Mouse (Mus musculus) retina, adult 2 months (tissue): ENCODE measurements around the gene Man2a1.

Experiments used
- DNase-seq: peaks from one replicate; pipeline ENCODE4 v3.0.0-alpha.2; 2012; ENCODE audit warnings: low read depth, low spot score

Gene Man2a1

GRCm38 (mm10) chr17:64601751-64602578 lies 1.4 kb downstream of the Man2a1 start:
- no peak for DNase-seq

GRCm38 (mm10) chr17:64603134-64603533 lies 2.6 kb downstream of the Man2a1 start:
- no peak for DNase-seq

GRCm38 (mm10) chr17:64603534-64603933 lies 3.0 kb downstream of the Man2a1 start:
- DNase-seq: no peak

GRCm38 (mm10) chr17:64604163-64604562 lies 3.6 kb downstream of the Man2a1 start:
- no peak for DNase-seq

GRCm38 (mm10) chr17:64608228-64608627 lies 7.7 kb downstream of the Man2a1 start:
- no peak for DNase-seq

GRCm38 (mm10) chr17:64608923-64609598 lies 8.5 kb downstream of the Man2a1 start:
- DNase-seq: no peak

- no peak for DNase-seq
Observed at GRCm38 (mm10) chr17:64609741-64610140, 9.2 kb downstream of the Man2a1 start.

GRCm38 (mm10) chr17:64611426-64611825 lies 10.9 kb downstream of the Man2a1 start:
- no peak for DNase-seq

GRCm38 (mm10) chr17:64612135-64612885 lies 11.8 kb downstream of the Man2a1 start:
- no peak for DNase-seq

GRCm38 (mm10) chr17:64612930-64613329 lies 12.4 kb downstream of the Man2a1 start:
- no peak for DNase-seq

- no peak for DNase-seq
Observed at GRCm38 (mm10) chr17:64613351-64613750, 12.8 kb downstream of the Man2a1 start.

GRCm38 (mm10) chr17:64614804-64615203 lies 14.3 kb downstream of the Man2a1 start:
- no peak for DNase-seq

GRCm38 (mm10) chr17:64615420-64615819 lies 14.9 kb downstream of the Man2a1 start:
- no peak for DNase-seq

GRCm38 (mm10) chr17:64616259-64616658 lies 15.7 kb downstream of the Man2a1 start:
- DNase-seq: no peak

- no peak for DNase-seq
Observed at GRCm38 (mm10) chr17:64617838-64618237, 17.3 kb downstream of the Man2a1 start.

- DNase-seq: no peak
Observed at GRCm38 (mm10) chr17:64618996-64619395, 18.5 kb downstream of the Man2a1 start.

- DNase-seq: no peak
Observed at GRCm38 (mm10) chr17:64620135-64620534, 19.6 kb downstream of the Man2a1 start.

GRCm38 (mm10) chr17:64620627-64621026 lies 20.1 kb downstream of the Man2a1 start:
- DNase-seq: no peak

GRCm38 (mm10) chr17:64621226-64621625 lies 20.7 kb downstream of the Man2a1 start:
- DNase-seq: no peak

- DNase-seq: no peak
Observed at GRCm38 (mm10) chr17:64621649-64622351, 21.3 kb downstream of the Man2a1 start.

- no peak for DNase-seq
Observed at GRCm38 (mm10) chr17:64622352-64622886, 21.9 kb downstream of the Man2a1 start.
